Mouse (Mus musculus) bone marrow macrophage, adult 2 months (primary cell): Measurements from ENCODE around the gene Cisd3.

Experiments used
- CTCF ChIP-seq: IDR thresholded peaks from 2 replicates; pipeline ENCODE4 v1.5.1; 2012; ENCODE audit warnings: low read depth, mild to moderate bottlenecking, low read length, moderate library complexity
- POLR2A ChIP-seq: IDR thresholded peaks from 2 replicates; pipeline ENCODE4 v1.6.1; 2012; ENCODE audit warnings: mild to moderate bottlenecking, low read depth, low read length, borderline replicate concordance

- no peak for TF ChIP-seq POLR2A
- TF ChIP-seq CTCF, result no peak
Measured at GRCm38 (mm10) chr11:97717369-97718280, 32.0 kb downstream of the Cisd3 start.
